Mouse (Mus musculus) right cerebral cortex, postnatal 14 days (tissue): ENCODE data around the gene Olfr1393.

ENCODE experiments used
- DNase-seq: peaks from one replicate; pipeline ENCODE4 v3.0.0; 2022

Gene Olfr1393

DNA sequence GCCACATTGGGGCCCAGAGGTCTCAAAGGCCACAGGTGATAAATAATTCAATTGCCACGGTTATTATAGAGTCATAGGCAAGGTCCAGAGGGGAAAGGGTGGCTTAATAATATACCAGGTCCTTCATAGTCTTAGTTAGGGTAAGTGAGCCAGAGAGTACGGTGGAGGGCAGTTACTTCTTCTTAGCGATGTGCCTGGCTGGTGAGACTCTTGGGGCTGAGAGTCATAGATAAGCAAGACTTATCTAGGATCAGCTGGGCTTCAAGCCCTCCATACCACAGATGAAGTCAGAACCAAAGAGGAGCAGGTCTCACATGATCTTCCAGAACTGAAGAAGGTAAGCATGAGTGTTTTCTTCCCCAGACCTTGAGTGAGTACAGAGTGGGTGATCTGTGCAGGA, at the start of gene Olfr1393:
TSS of gene Olfr1393 (plus strand) at position 83 of the 400 bp plus-strand sequence.
- no peak for DNase-seq

- DNase-seq, result no peak
These were observed 45.3 kb upstream of the Olfr1393 start for GRCm38 (mm10) chr11:49232781-49233180.

GRCm38 (mm10) chr11:49235459-49236207, 42.5 kb upstream of the Olfr1393 start:
- DNase-seq, result no peak

- no peak for DNase-seq
These were observed 41.2 kb upstream of the Olfr1393 start for GRCm38 (mm10) chr11:49236891-49237290.

GRCm38 (mm10) chr11:49237532-49237931, 40.6 kb upstream of the Olfr1393 start:
- DNase-seq, result no peak

DNA sequence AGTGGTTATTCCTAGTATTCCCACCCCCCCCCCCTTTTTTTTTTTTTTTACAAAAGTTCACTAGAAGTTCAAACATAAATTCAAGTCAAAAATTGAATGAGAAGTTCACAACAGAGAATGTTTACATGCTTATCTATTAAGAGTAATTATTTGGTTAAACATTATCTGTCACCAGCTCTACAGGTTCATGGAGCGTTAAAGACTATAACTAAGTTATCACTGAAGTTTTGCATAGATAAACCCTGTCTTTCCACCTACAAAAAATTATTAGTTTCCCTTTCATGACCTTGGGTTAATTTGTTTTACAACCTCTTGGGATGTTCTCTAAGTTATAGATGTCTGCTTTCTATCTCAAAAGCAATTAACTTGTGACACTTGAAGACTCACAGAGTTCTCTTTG, 37.8 kb upstream of the Olfr1393 start:
- DNase-seq, result no peak

DNA sequence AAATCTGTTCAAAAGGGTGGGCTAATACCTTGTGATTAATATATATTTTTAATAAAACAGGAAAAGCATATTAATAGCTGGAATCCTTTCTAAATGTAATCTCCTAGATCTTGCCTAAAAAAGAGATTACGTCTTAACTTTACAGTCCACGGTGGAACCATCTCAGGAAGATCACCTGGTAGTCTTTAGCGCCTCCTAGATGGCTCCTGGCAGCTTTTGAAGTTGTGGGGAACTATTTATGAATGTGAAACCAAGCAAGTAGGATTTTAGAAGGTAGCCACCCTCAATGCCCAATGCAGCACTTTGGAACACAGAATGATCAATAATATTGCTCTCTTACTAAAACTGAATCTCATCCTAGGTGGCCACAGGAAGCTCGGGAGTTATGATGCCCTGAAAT, 37.2 kb upstream of the Olfr1393 start:
- DNase-seq, result no peak

DNA sequence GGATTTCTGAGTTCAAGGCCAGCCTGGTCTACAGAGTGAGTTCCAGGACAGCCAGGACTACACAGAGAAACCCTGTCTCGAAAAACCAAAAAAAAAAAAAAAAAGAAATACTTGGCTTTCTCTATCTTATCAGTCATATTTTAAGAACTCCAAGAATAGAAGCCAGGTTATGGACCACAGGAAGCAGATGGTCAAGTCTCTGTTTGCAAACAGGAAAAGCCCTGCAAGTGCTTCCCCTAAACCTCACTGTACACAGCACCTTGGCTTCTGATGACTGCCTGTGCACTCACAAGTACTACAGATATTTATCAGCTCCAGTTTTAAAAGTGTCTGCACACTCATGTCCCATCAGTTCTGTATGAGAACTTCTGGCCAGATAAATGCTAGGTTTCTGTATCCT, 36.6 kb upstream of the Olfr1393 start:
- no peak for DNase-seq

- DNase-seq, result no peak
These were observed 35.0 kb upstream of the Olfr1393 start for GRCm38 (mm10) chr11:49242944-49243626.

GRCm38 (mm10) chr11:49243727-49244594, 34.1 kb upstream of the Olfr1393 start, which contains the start of gene Mgat1:
Mgat1 (plus strand) TSS chr11:49244191.
- DNase-seq, result peak; percentile 91

GRCm38 (mm10) chr11:49244595-49244930, 33.5 kb upstream of the Olfr1393 start:
- DNase-seq, result no peak

DNA sequence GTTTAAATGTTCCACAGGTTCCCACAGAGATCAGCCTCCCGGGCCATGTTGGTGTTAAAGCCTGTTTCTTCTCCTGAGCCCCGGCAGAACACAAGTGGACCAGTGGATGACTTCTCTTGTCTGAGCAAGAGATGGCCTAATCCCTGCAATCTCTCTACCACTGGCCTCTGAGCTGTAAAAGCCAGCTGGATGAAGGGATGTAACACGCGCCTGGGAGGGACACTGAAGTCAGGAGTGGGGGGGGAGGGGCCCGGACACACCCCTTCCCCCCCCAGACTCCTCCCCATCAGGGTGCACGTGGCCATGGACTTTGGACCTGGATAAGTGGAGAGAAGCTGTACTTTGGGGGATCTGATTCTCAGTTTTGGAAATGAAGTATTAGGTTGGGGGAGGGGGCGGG, 32.9 kb upstream of the Olfr1393 start:
- no peak for DNase-seq

DNA sequence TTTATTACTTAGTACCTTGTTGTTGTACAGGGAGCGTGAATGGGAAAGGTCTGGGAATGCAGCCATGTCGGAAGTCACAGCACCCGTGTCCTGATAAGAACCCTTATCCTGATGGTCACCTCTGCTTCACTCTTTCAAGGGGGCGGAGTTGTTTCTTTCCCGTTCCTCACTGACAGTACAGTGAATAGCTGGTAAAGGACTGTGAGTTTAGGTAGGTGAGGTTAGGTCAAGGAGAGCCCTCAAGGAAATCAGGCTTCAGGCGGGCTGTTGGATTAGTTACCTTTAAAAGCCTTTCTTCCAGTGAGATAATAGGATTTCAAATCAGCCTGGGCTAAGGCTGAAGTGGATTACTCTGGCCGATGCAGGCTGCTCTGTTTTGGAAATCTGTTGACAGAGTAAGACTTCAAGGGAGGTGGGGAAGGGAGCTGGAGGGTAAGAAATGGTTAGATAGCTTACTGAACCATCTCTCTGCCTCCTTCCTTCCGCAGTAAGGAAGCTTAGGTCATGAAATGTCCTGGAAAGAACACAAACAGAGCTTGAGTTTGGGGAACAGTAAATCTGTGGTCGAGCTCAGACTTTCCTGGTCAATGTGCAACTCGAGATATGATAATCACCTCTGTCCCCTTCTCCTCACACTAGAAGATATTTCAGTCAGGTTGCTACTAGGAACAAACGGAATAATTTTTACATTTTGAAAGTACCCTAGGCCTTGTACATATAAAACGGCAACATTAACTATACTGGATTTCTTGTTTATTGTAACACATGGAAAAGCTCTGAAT, 32.3 kb upstream of the Olfr1393 start:
- no peak for DNase-seq

GRCm38 (mm10) chr11:49246523-49246922, 31.6 kb upstream of the Olfr1393 start:
- DNase-seq, result no peak

DNA sequence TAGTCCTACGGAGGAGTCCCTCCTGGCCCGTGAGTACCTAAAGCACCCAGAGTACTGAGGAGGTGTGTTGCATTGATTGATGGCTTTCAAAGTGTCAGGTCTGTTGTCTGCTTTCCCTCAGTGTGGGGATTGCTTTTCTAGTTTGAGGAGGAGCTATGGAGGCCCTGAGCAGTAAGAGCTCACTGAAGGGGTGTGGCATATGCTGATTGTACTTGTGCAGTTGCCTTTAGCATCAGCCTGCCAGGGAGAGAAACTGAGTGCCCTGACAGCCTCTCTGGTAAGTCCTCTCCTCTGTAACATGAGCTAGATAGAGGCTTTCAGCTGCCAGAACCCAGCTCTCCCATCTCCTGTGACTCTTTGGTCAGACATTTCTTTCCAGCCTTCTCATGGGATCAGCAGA, 30.8 kb upstream of the Olfr1393 start:
- no peak for DNase-seq

DNA sequence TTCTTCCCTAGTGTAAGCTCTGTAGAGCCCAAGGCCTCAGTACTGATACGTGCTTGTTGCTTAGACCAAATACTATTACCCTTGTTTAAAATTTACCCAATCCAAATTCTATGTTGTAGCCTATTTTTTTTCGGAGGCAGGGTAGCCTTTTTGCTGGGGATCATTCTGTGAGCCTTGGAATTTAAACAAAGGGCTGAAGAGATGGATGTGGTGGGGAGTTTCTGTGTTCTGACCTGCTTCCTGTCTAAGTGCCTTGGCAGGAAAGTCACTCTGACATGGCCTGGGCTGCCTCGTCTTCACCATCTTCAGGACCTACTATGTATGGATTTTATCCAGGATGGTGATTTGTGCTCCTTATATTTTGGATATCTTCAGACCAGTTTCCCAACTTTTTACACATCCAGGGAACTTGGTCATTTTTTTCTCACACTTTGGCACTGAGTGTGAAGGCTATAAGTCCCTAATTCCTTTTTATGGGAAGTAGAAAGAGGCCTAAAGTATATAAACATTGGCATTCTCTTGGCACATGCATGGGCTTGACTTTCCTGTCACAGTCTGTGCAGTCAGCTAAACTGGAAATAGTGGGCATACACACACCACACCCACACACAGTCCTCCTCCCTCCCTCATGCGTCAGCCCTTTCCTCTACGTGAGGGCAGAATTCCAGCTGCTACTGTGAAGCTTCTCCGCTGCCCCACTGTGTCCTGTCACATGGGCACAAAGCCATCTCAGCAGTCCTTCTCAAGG, 29.7 kb upstream of the Olfr1393 start:
- DNase-seq, result no peak

- no peak for DNase-seq
These were observed 29.0 kb upstream of the Olfr1393 start for GRCm38 (mm10) chr11:49248974-49249700.

DNA sequence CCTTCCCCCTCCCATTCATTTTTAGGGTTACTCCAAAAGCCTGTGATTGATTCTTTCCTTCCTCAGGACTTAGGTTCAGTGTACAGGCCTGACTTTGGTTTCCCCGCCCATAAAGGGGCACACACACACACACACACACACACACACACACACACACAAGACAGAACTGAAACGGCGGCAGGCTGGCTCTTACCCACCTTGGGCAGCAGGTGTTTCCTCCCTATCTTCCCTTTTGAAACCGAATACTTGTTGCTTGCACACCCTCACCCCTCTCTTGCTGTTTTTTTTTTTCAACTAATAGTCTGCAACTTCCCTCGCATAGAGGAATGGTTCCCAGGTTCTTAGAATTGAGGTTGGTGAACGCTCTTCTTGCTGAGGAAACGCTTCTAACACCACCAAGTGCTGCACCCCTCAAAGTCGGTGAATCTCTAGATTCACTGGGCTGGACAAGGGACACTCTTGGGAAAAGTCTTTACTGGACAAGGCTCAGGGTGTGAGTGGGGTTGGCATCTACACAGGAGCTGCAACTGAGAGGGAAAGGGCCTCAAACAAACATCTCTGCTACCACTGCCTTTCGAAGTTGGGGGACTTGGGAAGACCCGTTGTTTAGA, 28.2 kb upstream of the Olfr1393 start:
- DNase-seq, result no peak

- DNase-seq, result peak; percentile 62
These were observed 27.4 kb upstream of the Olfr1393 start for GRCm38 (mm10) chr11:49250422-49251379.

DNA sequence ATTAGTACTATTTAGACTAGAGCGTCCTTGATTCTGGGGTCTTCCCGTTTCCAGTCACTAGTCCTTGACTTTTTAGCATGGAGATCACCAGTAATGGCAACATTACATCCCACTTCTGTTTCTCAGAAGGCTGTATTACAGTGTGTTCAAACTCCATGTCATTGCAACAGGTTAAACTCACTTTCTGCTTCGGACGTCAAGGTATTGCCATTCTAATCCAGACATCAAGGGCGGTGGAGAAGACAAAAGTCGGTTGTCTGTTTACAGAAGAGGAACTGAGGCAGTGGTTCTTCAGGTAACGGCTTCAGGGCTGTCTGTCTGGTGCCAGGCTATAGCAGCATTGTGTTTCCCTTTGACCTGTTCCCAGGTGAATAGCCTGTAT, 26.7 kb upstream of the Olfr1393 start:
- no peak for DNase-seq
